Mouse (Mus musculus) midbrain, embryonic 13.5 days (tissue): ENCODE results near the gene Trrap. TPM values are rescaled to one million over a fixed set of nuclear protein-coding genes. Genes with fewer than 3 reads are reported as not detected.

ENCODE experiments used
- microRNA-seq: library from miRNA; unstranded; fragments of <30 nt; microRNA quantifications from one replicate; pipeline ENCODE4, GENCODE M21; 2016
- polyA plus RNA-seq: library from polyadenylated mRNA; unstranded; fragments of >200 nt; fragmentation: Nextera tagmentation; extraction: Ambion mirVana; gene quantifications from 2 replicates; pipeline ENCODE4 v1.2.1, GENCODE M21; 2015

Gene Trrap
- polyA plus RNA-seq, 1 experiment from 2014 or later, result 94.4 TPM

Small RNAs within 50 kb of the gene (microRNA-seq; reads per million reads assigned to microRNA genes)
- gene Mir7039, result not detected

Other genes with a start within 250 kb of the Trrap start
- 2.4 and 3.0 TPM in 2 replicates for gene Nptx2, start 221.8 kb upstream of the Trrap start, polyA plus RNA-seq
- 202 and 235 TPM in 2 replicates for gene Tmem130, start 5.9 kb upstream of the Trrap start, polyA plus RNA-seq
- gene Smurf1, start 198.1 kb downstream of the Trrap start, polyA plus RNA-seq, result 26.9 and 32.2 TPM in 2 replicates